Mouse (Mus musculus): ENCODE measurements at regions not wholly inside any gene's neighbourhood (a gene's known extent, or its start where the extent isn't known, plus 50 kb on each side); places are given as distances from the start of the nearest gene placed in this dataset.

GRCm38 (mm10) chr4:96895223-96895622 lies 110.2 kb upstream of the Gm12695 start:
- no peaks in the 10 kb centered on the region for H3K27me3 ChIP-seq (ENCODE audit: control insufficient read depth, insufficient read depth, low read length)
- no peaks in the 10 kb centered on the region for H3K4me1 ChIP-seq (ENCODE audit: control insufficient read depth, insufficient read depth, low read length)
- ATAC-seq (ENCODE audit: low FRiP score, low TSS enrichment) (no peak), DNase-seq (no peak)
- 76% methylated on average over 1 of the region's 1 CpGs for WGBS
- no peak overlapping the region for H3K9ac ChIP-seq (replicated peaks; ENCODE audit: low read length)
- no peak overlapping the region for H3K4me3 ChIP-seq (replicated peaks; ENCODE audit: low read depth, low read length)
- H3K4me2 ChIP-seq (ENCODE audit: low read length) = no peak overlapping the region
- H3K27ac ChIP-seq (replicated peaks; ENCODE audit: low read depth, low read length) = no peak overlapping the region
- H3K36me3 ChIP-seq (ENCODE audit: control insufficient read depth, insufficient read depth, low read length) = no peaks in the 10 kb centered on the region
- H3K9me3 ChIP-seq (ENCODE audit: control insufficient read depth, low read length) = no peaks in the 10 kb centered on the region

- 89% methylated on average over 2 of the region's 2 CpGs for WGBS
- no peaks in the 10 kb centered on the region for H3K27me3 ChIP-seq (ENCODE audit: control insufficient read depth, insufficient read depth, low read length)
- H3K9me3 ChIP-seq (ENCODE audit: control insufficient read depth, low read length) = no peaks in the 10 kb centered on the region
Measured at GRCm38 (mm10) chr4:96881077-96881476, 96.1 kb upstream of the Gm12695 start.

GRCm38 (mm10) chr4:96878016-96878415 lies 93.0 kb upstream of the Gm12695 start:
- Histone ChIP-seq H3K9me3 (ENCODE audit: control insufficient read depth, low read length) (no peaks in the 10 kb centered on the region), H3K36me3 (ENCODE audit: control insufficient read depth, insufficient read depth, low read length) (no peaks in the 10 kb centered on the region), H3K4me3 (replicated peaks; ENCODE audit: low read depth, low read length) (no peak overlapping the region), H3K4me2 (ENCODE audit: low read length) (no peak overlapping the region), H3K27ac (replicated peaks; ENCODE audit: low read depth, low read length) (no peak overlapping the region), H3K9ac (replicated peaks; ENCODE audit: low read length) (no peak overlapping the region), H3K4me1 (ENCODE audit: control insufficient read depth, insufficient read depth, low read length) (no peaks in the 10 kb centered on the region), H3K27me3 (ENCODE audit: control insufficient read depth, insufficient read depth, low read length) (no peaks in the 10 kb centered on the region)
- WGBS = 90% methylated on average over 1 of the region's 1 CpGs
- DNase-seq (no peak), ATAC-seq (ENCODE audit: low FRiP score, low TSS enrichment) (no peak)

More at GRCm38 (mm10) chr4:96881077-96881476, 96.1 kb upstream of the Gm12695 start:
- DNase-seq = no peak
- no peak overlapping the region for H3K27ac ChIP-seq (replicated peaks; ENCODE audit: low read depth, low read length)
- no peaks in the 10 kb centered on the region for H3K36me3 ChIP-seq (ENCODE audit: control insufficient read depth, insufficient read depth, low read length)
- H3K9ac ChIP-seq (replicated peaks; ENCODE audit: low read length) = no peak overlapping the region
- no peak for ATAC-seq (ENCODE audit: low FRiP score, low TSS enrichment)
- no peak overlapping the region for H3K4me2 ChIP-seq (ENCODE audit: low read length)
- H3K4me1 ChIP-seq (ENCODE audit: control insufficient read depth, insufficient read depth, low read length) = no peaks in the 10 kb centered on the region
- no peak overlapping the region for H3K4me3 ChIP-seq (replicated peaks; ENCODE audit: low read depth, low read length)

GRCm38 (mm10) chr4:96874644-96875043 lies 89.7 kb upstream of the Gm12695 start:
- peak; percentile 28 for DNase-seq
- Histone ChIP-seq H3K4me1 (ENCODE audit: control insufficient read depth, insufficient read depth, low read length) (no peaks in the 10 kb centered on the region), H3K36me3 (ENCODE audit: control insufficient read depth, insufficient read depth, low read length) (no peaks in the 10 kb centered on the region), H3K4me2 (ENCODE audit: low read length) (no peak overlapping the region), H3K9me3 (ENCODE audit: control insufficient read depth, low read length) (no peaks in the 10 kb centered on the region), H3K27me3 (ENCODE audit: control insufficient read depth, insufficient read depth, low read length) (no peaks in the 10 kb centered on the region), H3K9ac (replicated peaks; ENCODE audit: low read length) (no peak overlapping the region), H3K4me3 (replicated peaks; ENCODE audit: low read depth, low read length) (no peak overlapping the region), H3K27ac (replicated peaks; ENCODE audit: low read depth, low read length) (no peak overlapping the region)
- no peak for ATAC-seq (ENCODE audit: low FRiP score, low TSS enrichment)

- Histone ChIP-seq H3K9ac (replicated peaks; ENCODE audit: low read length) (no peak overlapping the region), H3K36me3 (ENCODE audit: control insufficient read depth, insufficient read depth, low read length) (no peaks in the 10 kb centered on the region), H3K4me1 (ENCODE audit: control insufficient read depth, insufficient read depth, low read length) (no peaks in the 10 kb centered on the region), H3K9me3 (ENCODE audit: control insufficient read depth, low read length) (no peaks in the 10 kb centered on the region), H3K4me2 (ENCODE audit: low read length) (no peak overlapping the region), H3K27me3 (ENCODE audit: control insufficient read depth, insufficient read depth, low read length) (no peaks in the 10 kb centered on the region), H3K4me3 (replicated peaks; ENCODE audit: low read depth, low read length) (no peak overlapping the region), H3K27ac (replicated peaks; ENCODE audit: low read depth, low read length) (no peak overlapping the region)
- 56% methylated on average over 3 of the region's 3 CpGs for WGBS
- DNase-seq (peak; percentile 17), ATAC-seq (ENCODE audit: low FRiP score, low TSS enrichment) (no peak)
Measured at GRCm38 (mm10) chr4:96845170-96845569, 60.2 kb upstream of the Gm12695 start.
